In genomic region chr7:59265538-59265937, GRCm38 (mm10) we compare ENCODE assay signal across 24 mouse cellular contexts.
"Had no signal": no experiment of that assay in that cellular context is flagged by ENCODE, and none has a peak within 500 bp of the region (broad histone marks: within the 10 kb centered on the region; RNA-seq: fewer than 3 reads in every experiment).

No protein-coding gene starts in this region.

- H3K4me2 ChIP-seq: heart, embryonic 11.5 days; heart, embryonic 13.5 days; heart, embryonic 15.5 days; hindbrain, embryonic 13.5 days; hindbrain, embryonic 15.5 days; kidney, embryonic 15.5 days; limb, embryonic 12.5 days; liver, embryonic 15.5 days had no signal

- H3K27ac ChIP-seq: heart, adult 2 months; heart, embryonic 13.5 days; heart, embryonic 15.5 days; hindbrain, embryonic 13.5 days; hindbrain, embryonic 15.5 days; hindbrain, postnatal 0 days; kidney, embryonic 15.5 days; layer of hippocampus, adult 2 months; left cerebral cortex, adult 2 months; limb, embryonic 10.5 days; limb, embryonic 12.5 days; liver, embryonic 15.5 days had no signal

- H3K27me3 ChIP-seq: heart, embryonic 13.5 days; heart, embryonic 15.5 days; hindbrain, embryonic 13.5 days; hindbrain, embryonic 15.5 days; kidney, embryonic 15.5 days; limb, embryonic 12.5 days; liver, embryonic 15.5 days had no signal

- H3K4me3 ChIP-seq: heart, adult 2 months; heart, embryonic 13.5 days; heart, embryonic 15.5 days; hindbrain, embryonic 13.5 days; hindbrain, embryonic 15.5 days; kidney, embryonic 15.5 days; layer of hippocampus, adult 2 months; left cerebral cortex, adult 2 months; limb, embryonic 10.5 days; limb, embryonic 12.5 days; liver, embryonic 15.5 days had no signal

- H3K9me3 ChIP-seq: heart, embryonic 13.5 days; heart, embryonic 15.5 days; hindbrain, embryonic 13.5 days; hindbrain, embryonic 15.5 days; kidney, embryonic 15.5 days; limb, embryonic 10.5 days; limb, embryonic 12.5 days; liver, embryonic 15.5 days had no signal

- H3K9ac ChIP-seq: heart, embryonic 13.5 days; heart, embryonic 15.5 days; hindbrain, embryonic 13.5 days; hindbrain, embryonic 15.5 days; kidney, embryonic 15.5 days; limb, embryonic 12.5 days; liver, embryonic 15.5 days had no signal

- DNase-seq: gastrocnemius, postnatal 14 days; gastrocnemius, postnatal 36 days; heart, adult 11 months; heart, adult 2 months; heart, postnatal 14 days; heart, postnatal 36 days; kidney, adult 2 months; kidney, adult 9 months; kidney, postnatal 10 days; kidney, postnatal 25 days; kidney, postnatal 4 days had no signal

- H3K36me3 ChIP-seq: heart, embryonic 15.5 days; hindbrain, embryonic 13.5 days; limb, embryonic 12.5 days; liver, embryonic 15.5 days had no signal

- H3K4me1 ChIP-seq: heart, embryonic 13.5 days; heart, embryonic 15.5 days; hindbrain, embryonic 13.5 days; hindbrain, embryonic 15.5 days; kidney, embryonic 15.5 days; limb, embryonic 10.5 days; limb, embryonic 12.5 days had no signal

- ATAC-seq: hindbrain, postnatal 0 days; intestine, postnatal 0 days had no signal
